Mouse (Mus musculus) ES-E14 (cell line): ENCODE results near the gene Barx1. TPM values are rescaled to one million over a fixed set of nuclear protein-coding genes. Genes with fewer than 3 reads are reported as not detected.

ENCODE experiments used
- DNase-seq: peaks from one replicate; pipeline ENCODE4 v3.0.0-alpha.2; 2013; ENCODE audit warnings: low read depth, low spot score
- H3K27ac ChIP-seq: 2 replicates; pipeline ENCODE4 v1.5.1; 2012; ENCODE audit warnings: low read depth, mild to moderate bottlenecking, low read length, moderate library complexity, mixed read lengths; ENCODE audit not compliant: poor library complexity, insufficient read depth, severe bottlenecking
- H3K36me3 ChIP-seq: 2 replicates; pipeline ENCODE4 v1.6.1; 2012; ENCODE audit warnings: mild to moderate bottlenecking, low read length, moderate library complexity, mixed read lengths; ENCODE audit not compliant: control insufficient read depth, poor library complexity, insufficient read depth, severe bottlenecking
- H3K4me1 ChIP-seq, 2 experiments: fragments of 150-350 bp in 1 of 2; sonication (generic) in 1 of 2; 2 replicates each; pipeline ENCODE4 v1.6.1; 2012; ENCODE audit warnings: low read length in 2 of 2, mild to moderate bottlenecking in 1 of 2, mixed read lengths in 1 of 2; ENCODE audit not compliant: control insufficient read depth in 2 of 2, insufficient read depth in 2 of 2, poor library complexity in 1 of 2
- H3K4me3 ChIP-seq, 2 experiments: fragments of 150-350 bp in 1 of 2; sonication (generic) in 1 of 2; 2 replicates each; pipeline ENCODE4 v1.5.1; 2012; ENCODE audit warnings: low read length in 2 of 2, low read depth in 1 of 2, mild to moderate bottlenecking in 1 of 2, mixed read lengths in 1 of 2; ENCODE audit not compliant: insufficient read depth in 1 of 2, poor library complexity in 1 of 2, severe bottlenecking in 1 of 2
- H3K9ac ChIP-seq: 2 replicates; pipeline ENCODE4 v1.6.1; 2012; ENCODE audit warnings: low read depth, mild to moderate bottlenecking, low read length, mixed read lengths; ENCODE audit not compliant: poor library complexity, insufficient read depth, severe bottlenecking
- H3K9me3 ChIP-seq: fragments of 150-350 bp; sonication (generic); 2 replicates; pipeline ENCODE4 v1.6.1; 2012; ENCODE audit warnings: low read depth, mild to moderate bottlenecking, low read length; ENCODE audit not compliant: control insufficient read depth, insufficient read depth
- CHD2 ChIP-seq: IDR thresholded peaks from 2 replicates; pipeline ENCODE4 v1.6.1; 2014; ENCODE audit warnings: mild to moderate bottlenecking, low read depth, low read length, inconsistent platforms
- HCFC1 ChIP-seq: IDR thresholded peaks from 2 replicates; pipeline ENCODE4 v1.6.1; 2012; ENCODE audit warnings: low read length, inconsistent platforms, borderline replicate concordance; ENCODE audit not compliant: insufficient read depth
- MAFK ChIP-seq: IDR thresholded peaks from 2 replicates; pipeline ENCODE4 v1.6.1; 2014; ENCODE audit warnings: mild to moderate bottlenecking, low read depth, low read length, inconsistent platforms; ENCODE audit not compliant: insufficient read depth
- ZC3H11A ChIP-seq: IDR thresholded peaks from 2 replicates; pipeline ENCODE4 v1.6.1; 2012; ENCODE audit warnings: low read depth, mild to moderate bottlenecking, inconsistent platforms, low read length, borderline replicate concordance
- ZNF384 ChIP-seq: IDR thresholded peaks from 2 replicates; pipeline ENCODE4 v1.6.1; 2012; ENCODE audit warnings: low read depth, low read length, inconsistent platforms
- in situ Hi-C, 2 experiments: fragments of 600-800 bp; cut with MboI; formaldehyde crosslinking; loops; one replicate each; pipeline ENCODE4 v1.15.1; 2025; ENCODE audit warnings: low sequenced_read_pairs in 2 of 2, inconsistent platforms in 1 of 2; ENCODE audit not compliant: unreplicated experiment in 2 of 2
- total RNA-seq: library from RNA; depleted of rRNA; stranded (reverse); fragments of 300-350 nt; gene quantifications from 2 replicates; pipeline ENCODE4 v1.2.3, GENCODE M21; 2012

Gene Barx1
- total RNA-seq, 1 experiment: 2.4 TPM

DNA sequence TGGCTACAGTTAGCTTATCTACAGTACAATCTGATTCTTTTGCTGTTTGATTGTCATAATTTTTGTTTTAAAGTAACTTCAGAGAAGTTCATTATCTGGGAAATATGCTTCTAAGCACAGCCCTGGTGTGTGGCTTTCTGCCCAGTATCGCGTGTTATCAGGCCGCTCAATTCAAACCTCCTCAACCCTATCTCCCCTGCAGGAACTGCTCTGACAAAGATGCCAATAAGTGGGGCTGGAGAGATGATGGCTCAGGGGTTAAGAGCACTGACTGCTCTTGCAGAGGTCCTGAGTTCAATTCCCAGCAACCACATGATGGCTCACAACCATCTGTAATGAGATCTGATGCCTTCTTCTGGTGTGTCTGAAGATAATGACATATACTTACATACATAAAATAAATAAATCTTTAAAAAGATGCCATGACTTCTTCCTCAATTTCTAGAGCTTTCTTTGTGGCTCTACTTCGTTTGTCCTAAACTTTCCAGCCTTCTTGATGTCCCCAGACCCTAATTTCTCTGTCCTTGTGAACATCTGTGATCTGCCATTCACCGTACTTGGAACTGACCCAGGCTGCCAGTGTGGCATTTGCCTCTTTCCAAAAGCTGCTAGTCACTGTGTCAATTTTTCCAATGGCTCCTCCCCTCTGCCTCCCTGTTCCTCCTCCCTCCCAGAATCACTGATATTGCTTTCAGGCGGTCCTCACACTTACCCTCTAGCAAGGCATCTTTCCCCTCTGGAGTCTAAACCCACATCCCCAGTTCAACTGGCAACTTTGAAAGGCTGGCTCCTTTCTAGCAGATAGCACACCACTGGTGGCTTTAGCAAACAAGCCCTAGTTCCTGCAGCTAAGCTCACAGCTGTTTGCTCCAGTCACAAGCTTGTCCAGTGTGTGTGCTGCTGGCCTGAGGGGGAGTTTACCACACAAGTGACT lies 11.4 kb upstream of the Barx1 start:
- H3K9ac ChIP-seq: no peak overlapping the region
- H3K27ac ChIP-seq: no peak overlapping the region
- DNase-seq: no peak
- H3K4me3 ChIP-seq: no peak overlapping the region
- no peaks in the 10 kb centered on the region for H3K36me3 ChIP-seq
- H3K9me3 ChIP-seq: no peaks in the 10 kb centered on the region
- TF ChIP-seq ZNF384 (no peak), HCFC1 (no peak), MAFK (no peak), CHD2 (no peak), ZC3H11A (no peak)
- H3K4me1 ChIP-seq: no peaks in the 10 kb centered on the region
- in situ Hi-C loops: loop anchor here (10.0 to 25.0 kb wide), 5 partner anchors 143 to 511 kb away; no protein-coding TSS in a partner anchor

DNA sequence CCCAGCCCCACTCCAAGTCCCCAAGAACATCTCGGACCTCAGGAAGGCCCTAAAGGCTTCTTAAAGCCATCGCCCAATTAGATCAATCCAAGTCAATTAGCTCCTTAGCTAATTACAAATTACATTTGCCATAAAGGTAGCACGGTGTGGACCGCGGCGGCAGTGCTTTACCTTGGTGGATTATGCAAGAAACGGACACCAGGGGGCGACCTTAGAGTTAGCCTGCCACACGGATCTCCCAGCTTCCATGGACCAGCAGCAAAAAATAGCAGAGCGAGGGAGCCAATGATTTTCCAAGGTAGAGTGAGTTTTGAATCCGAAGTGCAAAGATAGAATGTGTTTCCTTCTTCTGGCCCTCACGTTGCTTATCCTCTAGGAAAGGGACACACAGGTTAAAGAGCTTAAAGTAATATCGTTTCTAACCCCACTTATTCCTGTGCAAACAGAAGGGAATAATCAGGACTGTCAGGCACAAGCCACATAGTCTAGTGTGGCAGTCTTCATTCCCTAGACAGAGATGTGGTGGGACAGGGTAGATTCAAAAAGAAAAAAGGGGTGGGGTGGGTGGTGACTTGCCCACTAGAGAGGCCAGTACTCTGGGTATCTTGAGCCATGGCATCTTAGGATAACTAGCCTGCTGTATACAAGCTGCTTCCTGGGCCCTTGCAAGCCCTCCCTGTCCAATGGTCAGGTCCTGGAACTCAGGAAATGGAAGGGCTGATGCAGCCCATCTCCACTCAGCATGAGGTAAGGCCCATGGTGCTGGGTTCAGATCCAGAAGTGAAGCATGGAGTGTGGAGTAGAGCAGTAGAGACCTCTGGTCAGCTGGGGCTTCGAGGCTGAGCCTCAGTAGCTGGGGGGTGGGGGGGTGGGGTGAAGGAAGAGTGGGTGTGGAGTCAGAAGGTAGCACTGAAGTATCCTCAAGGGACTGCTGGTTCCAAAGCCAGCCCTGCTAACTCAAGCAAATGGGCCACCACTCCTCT lies 8.7 kb upstream of the Barx1 start:
- Histone ChIP-seq H3K27ac (no peak overlapping the region), H3K4me1 (no peaks in the 10 kb centered on the region; a peak in 1 of 4 replicates), H3K36me3 (no peaks in the 10 kb centered on the region), H3K4me3 (no peak overlapping the region), H3K9me3 (no peaks in the 10 kb centered on the region), H3K9ac (no peak overlapping the region)
- no peak for TF ChIP-seq CHD2
- TF ChIP-seq HCFC1: no peak
- no peak for TF ChIP-seq ZC3H11A
- TF ChIP-seq ZNF384: no peak
- no peak for TF ChIP-seq MAFK
- DNase-seq: no peak
- in situ Hi-C loops: loop anchor here (10.0 to 25.0 kb wide), 5 partner anchors 141 to 508 kb away; no protein-coding TSS in a partner anchor

DNA sequence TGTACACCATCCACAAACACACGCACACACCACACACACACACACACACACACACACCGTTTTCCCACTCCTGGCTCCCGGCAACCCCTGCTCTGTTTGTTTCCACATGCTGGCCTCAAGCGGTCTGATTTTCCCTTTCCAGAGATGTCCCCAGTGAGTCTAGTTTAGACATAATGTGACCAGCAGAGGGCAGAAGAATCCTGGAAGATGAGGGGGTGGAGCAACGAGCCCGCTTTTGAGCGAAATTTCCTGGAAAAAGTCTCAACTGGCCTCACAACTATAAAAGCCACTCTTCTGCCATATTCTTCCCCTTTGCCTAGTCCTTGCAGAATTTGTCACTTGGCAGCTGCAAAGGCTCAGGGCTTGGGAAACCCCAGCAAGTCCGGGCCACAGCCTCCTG lies 7.2 kb upstream of the Barx1 start:
- no peak; the same call in 1 of the 2 replicates for TF ChIP-seq ZC3H11A
- TF ChIP-seq ZNF384: no peak
- no peak for TF ChIP-seq HCFC1
- TF ChIP-seq CHD2: no peak
- TF ChIP-seq MAFK: no peak
- Histone ChIP-seq H3K4me3 (no peak overlapping the region), H3K9ac (no peak overlapping the region), H3K9me3 (no peaks in the 10 kb centered on the region), H3K36me3 (no peaks in the 10 kb centered on the region), H3K27ac (no peak overlapping the region), H3K4me1 (no peaks in the 10 kb centered on the region; a peak in 1 of 4 replicates)
- in situ Hi-C loops: loop anchor here (10.0 to 25.0 kb wide), 5 partner anchors 139 to 507 kb away; no protein-coding TSS in a partner anchor
- DNase-seq: no peak

- H3K9me3 ChIP-seq: no peaks in the 10 kb centered on the region
- no peak for DNase-seq
- no peak overlapping the region for H3K4me3 ChIP-seq
- H3K9ac ChIP-seq: no peak overlapping the region
- H3K36me3 ChIP-seq: no peaks in the 10 kb centered on the region
- no peak overlapping the region for H3K27ac ChIP-seq
- TF ChIP-seq CHD2 (no peak), HCFC1 (no peak), ZC3H11A (no peak), MAFK (no peak), ZNF384 (no peak)
- in situ Hi-C loops: loop anchor here (10.0 to 25.0 kb wide), 5 partner anchors 137 to 505 kb away; no protein-coding TSS in a partner anchor
- H3K4me1 ChIP-seq: peaks cover 0 to 2% of the 10 kb centered on the region in 2 experiments; a peak in 1 of 4 replicates
Measured at GRCm38 (mm10) chr13:48657791-48658190, 5.0 kb upstream of the Barx1 start.
